Mouse (Mus musculus) small intestine, adult 2 months (tissue): ENCODE measurements around the gene Kcnq2.

Experiments used
- CTCF ChIP-seq: fragments of 200-500 bp; IDR thresholded peaks from 2 replicates; pipeline ENCODE4 v1.5.1; 2012; ENCODE audit warnings: low read depth, mild to moderate bottlenecking, control low read depth, inconsistent platforms, low read length, moderate library complexity, mixed read lengths; ENCODE audit not compliant: insufficient replicate concordance, insufficient read length; ENCODE audit errors: extremely low read depth
- POLR2A ChIP-seq: fragments of 200-500 bp; IDR thresholded peaks from 2 replicates; pipeline ENCODE4 v1.6.1; 2012; ENCODE audit warnings: low read depth, mild to moderate bottlenecking, control low read depth, inconsistent platforms, low read length, moderate library complexity

DNA sequence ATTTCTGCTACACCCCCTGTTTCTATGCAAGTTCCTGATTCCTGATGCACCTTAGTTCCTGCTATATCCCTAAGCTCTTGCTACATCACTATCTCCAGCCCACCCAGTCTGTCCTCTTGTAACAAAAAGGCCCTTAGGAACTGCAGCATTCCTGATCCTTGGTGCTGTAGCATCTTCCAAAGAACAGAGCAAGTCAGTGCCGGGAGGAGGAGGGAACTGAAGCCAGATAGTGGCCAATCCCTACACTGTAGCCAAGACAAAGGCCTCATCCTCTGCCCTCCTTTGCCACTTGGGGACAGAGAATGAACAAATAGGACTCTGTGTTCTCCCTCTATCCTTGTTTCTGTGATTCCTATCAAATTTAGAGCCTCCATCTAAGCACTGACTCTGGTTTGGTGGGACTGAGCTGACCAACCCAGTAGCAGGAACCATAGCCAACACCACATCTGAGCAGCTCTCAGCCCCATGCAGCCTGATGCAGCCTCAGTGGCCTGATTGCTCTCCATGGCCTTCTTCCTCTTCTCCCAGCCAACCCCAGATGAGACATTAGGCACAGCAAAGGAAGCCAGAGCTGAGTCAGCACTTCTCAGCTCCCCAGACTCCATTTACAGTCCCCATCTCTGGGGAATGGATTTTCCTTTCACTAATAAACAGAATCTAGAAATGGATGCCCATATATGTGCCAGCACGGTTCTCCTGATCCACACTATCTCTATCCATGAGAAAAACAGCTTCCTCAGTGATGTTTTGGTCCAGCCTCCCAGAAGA lies 8.6 kb upstream of the Kcnq2 start:
- no peak for TF ChIP-seq CTCF
- no peak for TF ChIP-seq POLR2A
